Mouse (Mus musculus) spleen, adult 2 months (tissue): ENCODE measurements around the gene As3mt.

Source experiments
- CTCF ChIP-seq: fragments of 200-500 bp; IDR thresholded peaks from 2 replicates; pipeline ENCODE4 v1.5.1; 2011; ENCODE audit warnings: mild to moderate bottlenecking, inconsistent platforms; ENCODE audit not compliant: insufficient read depth, insufficient read length, insufficient replicate concordance; ENCODE audit errors: extremely low read depth
- POLR2A ChIP-seq: fragments of 200-500 bp; IDR thresholded peaks from 2 replicates; pipeline ENCODE4 v1.6.1; 2011; ENCODE audit warnings: low read depth, low read length, inconsistent platforms

- no peak for TF ChIP-seq CTCF
- no peak for TF ChIP-seq POLR2A
These were observed 55.7 kb downstream of the As3mt start for GRCm38 (mm10) chr19:46762992-46763342.
